Mouse (Mus musculus) liver, embryonic 11.5 days (tissue): ENCODE results near the gene 4931428L18Rik. TPM values are rescaled to one million over a fixed set of nuclear protein-coding genes. Genes with fewer than 3 reads are reported as not detected.

ENCODE experiments used
- ATAC-seq: fragments of 200-750 bp; cut with Nextera tagmentation; replicated peaks from 2 replicates; pipeline ENCODE4 v1.8.0; 2017; ENCODE audit warnings: moderate number of reproducible peaks, mild to moderate bottlenecking, moderate TSS enrichment, moderate library complexity; ENCODE audit not compliant: low FRiP score
- DNase-seq: peaks from one replicate; pipeline ENCODE4 v3.0.0-alpha.2; 2017; ENCODE audit warnings: low spot score
- H3K27ac ChIP-seq: fragments of 300-500 bp; sonication (generic); 2 replicates; pipeline ENCODE4 v1.5.1; 2014; ENCODE audit warnings: mild to moderate bottlenecking, low read depth, low read length, control low read depth
- H3K27me3 ChIP-seq: fragments of 300-500 bp; sonication (generic); replicated peaks from 2 replicates; pipeline ENCODE4 v1.6.1; 2014; ENCODE audit warnings: low read length, mixed read lengths; ENCODE audit not compliant: control insufficient read depth, insufficient read depth
- H3K36me3 ChIP-seq: fragments of 300-500 bp; sonication (generic); 2 replicates; pipeline ENCODE4 v1.6.1; 2014; ENCODE audit warnings: mild to moderate bottlenecking, low read length, moderate library complexity, mixed read lengths; ENCODE audit not compliant: control insufficient read depth, insufficient read depth
- H3K4me1 ChIP-seq: fragments of 300-500 bp; sonication (generic); replicated peaks from 2 replicates; pipeline ENCODE4 v1.6.1; 2014; ENCODE audit warnings: low read length, mixed read lengths; ENCODE audit not compliant: control insufficient read depth, insufficient read depth
- H3K4me2 ChIP-seq: fragments of 300-500 bp; sonication (generic); 2 replicates; pipeline ENCODE4 v1.6.1; 2014; ENCODE audit warnings: mild to moderate bottlenecking, control low read depth, moderate library complexity
- H3K4me3 ChIP-seq: fragments of 300-500 bp; sonication (generic); 2 replicates; pipeline ENCODE4 v1.5.1; 2014; ENCODE audit warnings: low read depth, low read length, control low read depth
- H3K9ac ChIP-seq: fragments of 300-500 bp; sonication (generic); 2 replicates; pipeline ENCODE4 v1.6.1; 2014; ENCODE audit warnings: low read depth, low read length, control low read depth
- H3K9me3 ChIP-seq: fragments of 300-500 bp; sonication (generic); 2 replicates; pipeline ENCODE4 v1.6.1; 2016; ENCODE audit warnings: low read length, inconsistent platforms, mixed read lengths; ENCODE audit not compliant: control insufficient read depth
- WGBS: fragments of 180-500 bp; shearing (Covaris S2); extraction: QIAGEN DNeasy Blood & Tissue Kit; methylation state at CpG from one replicate; pipeline ENCODE4 v1.1.7; 2014; 5-methylcytosine and 5-hydroxymethylcytosine counted together
- polyA plus RNA-seq: library from polyadenylated mRNA; unstranded; fragments of >200 nt; fragmentation: Nextera tagmentation; extraction: Ambion mirVana; gene quantifications from 2 replicates; pipeline ENCODE4 v1.2.1, GENCODE M21; 2014

The 4931428L18Rik gene
- polyA plus RNA-seq, 1 experiment from 2014 or later, result not detected

DNA sequence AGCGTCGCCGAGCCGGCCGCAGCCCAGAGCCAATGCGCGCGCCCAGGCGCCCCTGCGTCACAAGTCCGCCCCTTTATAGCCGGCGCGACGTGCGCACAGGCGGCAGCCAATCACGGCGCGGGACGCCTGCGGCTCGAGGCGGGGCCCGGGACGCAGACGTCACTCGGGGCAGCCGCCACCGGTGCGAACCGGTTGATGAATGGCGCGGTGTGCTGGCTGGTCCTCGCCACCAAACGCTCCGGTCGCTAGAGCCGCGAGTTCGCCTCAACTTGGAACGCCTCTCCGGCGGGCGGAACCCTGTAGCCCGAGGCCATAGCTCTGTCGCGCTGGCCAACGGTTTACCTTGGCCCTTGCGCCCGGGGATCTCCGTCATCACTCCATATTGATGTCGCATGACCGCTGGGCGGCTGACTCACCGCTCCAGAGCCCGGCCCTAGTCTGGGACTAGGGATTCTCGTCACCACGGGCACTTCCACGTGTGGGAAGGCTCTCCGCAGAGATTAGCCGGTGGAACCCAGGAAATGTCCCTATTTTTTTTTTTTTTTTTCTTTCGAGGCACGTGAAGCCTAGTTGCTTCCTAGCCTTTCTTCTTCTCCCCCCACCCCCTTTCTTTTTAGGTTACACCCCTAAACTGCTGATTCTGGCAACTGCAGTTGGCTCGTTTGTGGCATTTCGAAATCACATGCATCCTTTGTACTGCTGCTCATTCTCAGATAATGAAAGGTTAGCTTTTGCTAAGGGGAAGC lies 272.6 kb downstream of the 4931428L18Rik start:
- peaks cover 3% of the 10 kb centered on the region; the same call in 1 of the 2 replicates for H3K36me3 ChIP-seq
- H3K4me2 ChIP-seq, result peak overlapping the region; percentile 59
- DNase-seq (peak; percentile 93), ATAC-seq (peak; percentile 97)
- under 1% methylated on average over 66 of the region's 66 CpGs for WGBS
- H3K9ac ChIP-seq, result peak overlapping the region; percentile 94
- no peaks in the 10 kb centered on the region for H3K27me3 ChIP-seq
- no peaks in the 10 kb centered on the region for H3K4me1 ChIP-seq
- H3K9me3 ChIP-seq, result no peaks in the 10 kb centered on the region
- H3K4me3 ChIP-seq, result peak overlapping the region; percentile 90
- peak overlapping the region; percentile 83 for H3K27ac ChIP-seq

DNA sequence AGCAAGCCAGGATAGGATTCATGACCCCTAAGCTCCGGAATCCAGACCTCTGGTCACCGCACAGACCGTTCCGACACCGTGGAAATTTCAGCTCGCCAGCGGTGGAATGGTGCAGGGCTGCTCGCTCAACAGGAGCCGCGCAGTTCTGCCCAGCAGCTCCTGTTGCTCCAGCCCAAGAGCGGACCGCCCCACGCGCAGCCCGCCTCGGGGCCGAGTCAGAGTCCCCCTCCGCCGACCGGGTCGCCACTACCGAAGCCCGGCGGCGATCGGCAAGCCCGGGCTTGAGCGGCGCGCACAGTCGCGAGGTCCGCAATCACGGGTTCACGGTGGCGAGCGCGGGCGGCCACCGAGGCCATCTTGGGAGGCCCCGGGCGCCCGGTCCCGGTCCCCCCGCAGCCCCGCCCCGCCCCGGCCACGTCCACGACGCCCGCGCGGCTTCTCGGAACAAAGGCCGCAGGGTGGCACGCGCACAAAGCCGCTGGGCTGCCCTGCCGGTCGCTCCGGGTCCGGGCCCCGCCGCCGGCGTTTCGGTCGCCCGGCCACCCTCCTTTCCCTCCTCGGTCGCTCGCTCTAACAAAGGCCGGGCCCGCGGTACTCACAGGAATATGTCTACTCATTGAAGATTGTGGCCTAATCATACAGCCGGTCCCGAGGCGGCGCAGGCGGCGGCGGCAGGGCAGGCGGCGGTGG lies 273.4 kb downstream of the 4931428L18Rik start:
- Histone ChIP-seq H3K27me3 (no peaks in the 10 kb centered on the region), H3K9me3 (no peaks in the 10 kb centered on the region), H3K4me3 (peak overlapping the region; percentile 90), H3K4me1 (no peaks in the 10 kb centered on the region), H3K9ac (peak overlapping the region; percentile 94), H3K36me3 (peaks cover 9% of the 10 kb centered on the region), H3K4me2 (peak overlapping the region; percentile 69), H3K27ac (peak overlapping the region; percentile 83)
- ATAC-seq (peak; percentile 65), DNase-seq (peak; percentile 77)
- under 1% methylated on average over 81 of the region's 85 CpGs for WGBS

DNA sequence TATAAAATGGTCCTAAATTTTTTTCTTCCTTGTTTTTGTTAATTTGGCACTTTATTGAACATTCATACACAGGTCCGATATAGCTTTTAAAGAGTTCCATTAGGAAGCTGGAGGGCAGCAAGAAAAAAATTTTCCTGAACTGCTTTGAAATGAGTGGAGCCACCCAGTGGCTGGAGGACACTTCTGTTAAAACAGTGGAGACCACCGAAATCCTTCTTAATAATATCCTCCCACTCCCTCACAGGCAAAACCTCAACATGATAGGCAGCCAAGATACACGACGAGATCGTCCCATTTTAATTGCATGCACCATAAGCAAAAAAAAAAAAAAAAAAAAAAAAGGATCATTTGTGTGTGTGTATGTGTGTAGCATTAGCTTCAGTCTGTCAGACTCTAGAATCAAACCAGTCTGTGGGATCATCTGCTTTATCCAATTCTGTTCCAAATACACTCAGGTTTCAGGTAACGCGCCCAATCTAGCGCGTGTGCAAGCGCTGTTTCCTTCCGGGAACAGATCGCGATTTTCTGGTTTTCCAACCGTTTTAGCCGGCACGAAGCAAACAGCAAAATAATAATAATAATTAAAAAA lies 274.0 kb downstream of the 4931428L18Rik start:
- Histone ChIP-seq H3K36me3 (peaks cover 15% of the 10 kb centered on the region), H3K9ac (peak overlapping the region; percentile 94), H3K9me3 (no peaks in the 10 kb centered on the region), H3K4me1 (no peaks in the 10 kb centered on the region), H3K27ac (peak overlapping the region; percentile 83), H3K4me2 (peak overlapping the region; percentile 69), H3K4me3 (peak overlapping the region; percentile 90), H3K27me3 (no peaks in the 10 kb centered on the region)
- DNase-seq (peak; percentile 37), ATAC-seq (no peak)
- under 1% methylated on average over 16 of the region's 16 CpGs for WGBS

Other genes with a start within 250 kb of the 4931428L18Rik start
- gene AC153137.1, start 244.7 kb downstream of the 4931428L18Rik start, polyA plus RNA-seq, result not detected in 2 replicates
- gene Lgsn, start 46.3 kb downstream of the 4931428L18Rik start, polyA plus RNA-seq, result not detected in 2 replicates
- not detected in 2 replicates for gene Pih1d3, start 154 bp upstream of the 4931428L18Rik start, polyA plus RNA-seq